Mouse (Mus musculus) hindlimb bud, embryonic 11.5 days (tissue): Measurements from ENCODE around the gene Col6a4.

Source experiments
- DNase-seq: peaks from one replicate; pipeline ENCODE4 v3.0.0-alpha.2; 2012; ENCODE audit warnings: low read depth, low spot score; ENCODE audit errors: extremely low spot score

The Col6a4 gene

DNA sequence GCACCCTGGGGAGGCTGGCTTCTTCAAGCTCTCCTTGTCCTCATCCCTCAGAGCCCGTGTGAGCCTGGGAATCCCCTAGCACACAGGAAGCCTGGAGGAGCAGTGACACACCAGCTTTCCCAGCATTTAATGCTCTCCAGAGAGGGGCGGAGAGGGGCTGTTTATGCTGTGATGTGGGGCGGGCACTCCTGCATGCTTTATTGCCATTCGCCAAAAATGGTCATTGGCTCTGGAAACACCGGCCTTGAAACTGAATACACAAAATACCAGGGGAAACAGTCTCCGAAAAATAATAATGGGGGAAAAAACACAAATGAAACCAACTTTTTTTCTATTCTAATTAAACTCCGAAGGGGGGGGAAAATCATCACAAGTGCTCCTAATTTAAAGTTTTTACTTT is at the start of gene Col6a4:
Gene Col6a4 (minus strand): TSS at position 101 of the 400 bp plus-strand sequence.
- DNase-seq, result no peak

DNA sequence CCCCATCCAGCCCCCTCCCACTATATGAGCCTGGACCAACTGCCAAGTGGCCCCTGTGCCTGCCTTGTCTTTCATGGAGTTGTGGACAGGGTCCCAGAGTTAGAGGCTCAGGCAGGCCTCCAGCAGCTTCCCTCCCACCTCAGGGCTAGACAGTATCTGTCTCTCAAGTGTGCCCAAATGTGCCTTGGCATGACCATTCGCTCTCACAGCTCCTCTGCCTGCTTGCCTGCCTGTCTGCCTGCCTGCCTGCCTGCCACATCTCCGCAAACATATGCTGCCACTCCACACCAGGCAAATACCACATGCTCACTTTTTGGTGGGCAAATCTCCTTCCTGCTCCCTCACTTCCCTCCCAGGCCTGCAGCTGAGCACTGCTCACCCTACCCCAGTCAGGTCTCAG is 49.0 kb upstream of the Col6a4 start:
- DNase-seq, result no peak

GRCm38 (mm10) chr9:106144176-106144575 is 47.6 kb upstream of the Col6a4 start:
- no peak for DNase-seq

DNA sequence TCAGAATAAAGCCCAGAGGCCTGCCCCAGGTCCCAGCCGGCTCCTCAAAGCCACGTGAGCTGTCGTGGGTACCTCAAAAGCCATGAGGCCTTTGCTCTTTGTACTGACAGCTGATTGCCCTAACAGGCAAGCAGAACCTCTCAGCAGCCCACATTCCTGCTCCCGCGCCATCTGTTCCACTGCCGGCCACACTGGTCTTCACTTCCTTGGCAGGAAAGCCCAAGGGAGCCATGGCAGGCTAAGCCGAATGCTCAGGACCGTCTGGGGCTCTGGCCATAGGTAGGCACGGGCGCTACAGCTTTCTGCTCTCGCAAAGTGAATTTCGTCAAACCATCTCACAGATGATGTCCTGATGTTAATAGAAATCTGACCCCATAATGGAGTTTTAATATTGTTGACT is 45.4 kb upstream of the Col6a4 start:
- no peak for DNase-seq

DNA sequence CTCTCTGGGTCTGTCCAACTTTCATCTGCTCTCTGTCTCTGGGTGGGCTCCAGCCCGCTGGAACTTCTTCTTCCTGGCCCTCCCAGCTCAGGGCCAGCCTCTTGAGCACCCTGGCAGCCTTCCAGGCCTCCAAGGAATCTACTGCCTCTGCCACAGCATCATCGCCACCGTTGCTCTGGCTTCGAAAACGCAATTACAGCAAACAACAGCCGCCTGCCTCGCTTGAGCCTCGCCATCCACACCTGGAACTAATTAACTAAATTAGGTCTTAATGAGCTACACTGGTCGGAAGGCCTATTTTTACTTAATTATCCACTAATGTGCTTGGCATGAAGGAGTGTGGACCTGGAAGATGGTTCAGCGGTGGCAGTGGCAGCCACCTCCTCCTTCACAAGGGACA is 43.2 kb upstream of the Col6a4 start:
- peak; percentile 46 for DNase-seq

GRCm38 (mm10) chr9:106137671-106138216 is 41.2 kb upstream of the Col6a4 start:
- peak; percentile 75 for DNase-seq

GRCm38 (mm10) chr9:106130250-106130649 is 33.7 kb upstream of the Col6a4 start:
- DNase-seq, result no peak

GRCm38 (mm10) chr9:106129072-106129471 is 32.5 kb upstream of the Col6a4 start:
- DNase-seq, result no peak

- no peak for DNase-seq
Observed at GRCm38 (mm10) chr9:106126786-106127251, 30.2 kb upstream of the Col6a4 start.

- no peak for DNase-seq
Observed at GRCm38 (mm10) chr9:106123599-106123998, 27.0 kb upstream of the Col6a4 start.

DNA sequence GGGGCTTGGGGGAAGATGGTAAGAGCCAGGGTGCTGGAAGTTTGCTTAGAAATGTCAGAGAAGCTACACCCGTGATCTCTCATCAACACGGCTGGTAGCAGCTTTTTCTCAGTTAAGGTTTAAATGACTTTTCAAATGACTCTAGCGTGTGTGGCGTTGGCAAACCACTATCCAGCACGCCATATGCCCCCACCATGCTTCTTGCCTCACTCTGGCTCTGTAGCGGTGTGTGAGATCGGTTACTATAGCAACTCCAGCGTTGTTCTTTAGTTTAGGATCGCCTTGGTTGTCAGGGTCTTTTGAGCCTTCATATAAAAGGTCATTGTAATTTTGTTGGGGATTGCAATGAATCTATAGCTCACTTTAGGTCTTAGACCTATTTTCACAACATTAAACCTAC is 22.5 kb upstream of the Col6a4 start:
- DNase-seq, result no peak

DNA sequence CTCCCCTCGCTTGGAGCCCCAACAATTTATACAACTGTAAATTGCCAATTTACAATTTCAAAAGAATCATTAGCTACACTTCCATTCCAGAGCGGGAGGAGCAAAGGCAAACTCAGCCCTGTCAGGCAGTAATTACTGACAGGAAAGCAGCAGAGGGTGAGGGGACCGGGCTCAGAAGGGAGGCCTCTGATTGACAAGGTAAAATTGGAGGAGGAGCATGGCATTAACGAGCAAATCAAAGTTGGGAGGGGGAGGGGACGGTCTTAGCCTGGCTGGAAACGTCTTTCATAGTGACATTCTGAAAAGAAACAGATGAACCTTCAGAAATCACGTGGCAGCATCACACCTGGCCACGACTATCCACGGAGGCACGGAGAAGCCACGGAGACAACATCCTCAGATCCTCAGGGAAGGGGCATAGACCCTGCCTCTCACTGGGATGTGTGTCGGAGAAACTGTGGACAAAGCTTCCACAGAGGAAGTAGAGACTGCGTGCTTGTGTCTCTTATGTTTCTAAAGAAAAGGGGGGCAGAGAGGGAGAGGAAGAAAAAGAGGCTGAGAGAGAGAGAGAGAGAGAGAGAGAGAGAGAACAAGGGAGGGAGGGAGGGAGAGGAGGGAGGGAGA is 19.3 kb upstream of the Col6a4 start:
- DNase-seq, result no peak

DNA sequence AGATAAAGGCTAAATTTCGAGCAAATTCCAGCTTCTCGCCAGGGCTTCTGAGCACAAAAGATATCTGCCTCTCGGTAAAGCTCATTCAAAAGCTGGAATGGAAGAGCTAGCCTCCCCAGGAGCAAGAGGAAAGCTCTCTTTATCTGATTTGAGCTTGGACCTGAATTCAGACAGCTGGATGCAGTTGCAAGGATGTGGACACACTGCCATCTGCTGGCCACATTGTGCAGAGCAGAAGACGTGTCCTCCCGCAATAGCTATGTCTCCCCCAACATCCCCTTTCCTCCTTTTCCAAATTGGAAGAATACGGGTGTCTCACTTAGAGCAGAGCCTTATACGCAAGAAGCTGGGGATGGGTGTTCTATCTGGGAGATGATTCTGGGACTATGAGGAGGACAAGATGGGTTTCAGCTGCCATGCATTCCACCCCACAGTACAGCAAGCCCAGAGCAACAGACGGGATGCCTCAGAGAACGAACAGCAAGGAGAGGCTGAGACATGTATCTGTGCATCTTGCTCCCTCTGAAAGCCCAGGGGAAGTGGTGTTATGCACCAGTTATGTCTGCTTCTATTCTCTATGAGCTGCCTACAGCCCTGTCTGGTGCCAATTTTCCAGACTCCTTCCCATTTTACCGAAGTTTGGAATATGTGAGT is 16.3 kb upstream of the Col6a4 start:
- peak; percentile 50 for DNase-seq

GRCm38 (mm10) chr9:106106241-106106640 is 9.7 kb upstream of the Col6a4 start:
- no peak for DNase-seq

DNA sequence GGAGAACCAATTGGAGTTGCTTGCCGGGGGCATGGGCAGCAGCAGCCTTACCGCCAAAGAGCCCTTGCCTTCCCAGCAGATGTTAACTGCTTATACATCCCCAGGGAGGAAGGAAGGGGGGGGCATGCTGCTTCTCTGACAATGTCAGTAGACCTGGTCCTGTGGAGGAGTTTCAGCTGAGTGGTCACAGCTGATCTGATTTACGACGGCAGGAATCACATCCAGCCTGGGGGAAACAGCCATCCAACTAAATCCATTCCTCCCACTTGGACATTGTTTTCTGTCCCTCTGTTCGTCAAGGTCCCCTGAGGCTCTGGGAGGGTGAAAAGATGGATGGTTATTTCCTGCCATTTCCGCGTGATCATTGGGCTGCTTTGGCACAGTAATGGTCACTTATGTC is 7.8 kb upstream of the Col6a4 start:
- DNase-seq, result no peak

DNA sequence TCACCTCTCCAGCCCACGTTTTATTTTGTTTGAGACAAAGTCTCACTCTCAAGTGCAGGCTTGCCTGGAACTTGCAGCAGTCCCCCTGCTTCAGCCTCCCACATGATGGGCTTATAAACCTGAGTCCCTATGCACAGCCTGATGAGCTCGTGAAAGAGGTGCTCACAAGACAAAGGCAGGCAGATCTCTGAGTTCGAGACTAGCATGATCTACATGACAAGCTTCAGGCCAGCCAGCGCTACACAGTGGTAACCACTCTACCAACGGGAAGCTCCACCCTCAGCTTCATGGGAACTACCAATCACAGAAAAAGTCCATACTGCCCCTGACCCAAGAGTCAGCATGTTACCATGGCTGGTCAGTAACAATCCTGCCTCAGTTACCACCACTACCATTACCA is 4.6 kb upstream of the Col6a4 start:
- DNase-seq, result no peak

DNA sequence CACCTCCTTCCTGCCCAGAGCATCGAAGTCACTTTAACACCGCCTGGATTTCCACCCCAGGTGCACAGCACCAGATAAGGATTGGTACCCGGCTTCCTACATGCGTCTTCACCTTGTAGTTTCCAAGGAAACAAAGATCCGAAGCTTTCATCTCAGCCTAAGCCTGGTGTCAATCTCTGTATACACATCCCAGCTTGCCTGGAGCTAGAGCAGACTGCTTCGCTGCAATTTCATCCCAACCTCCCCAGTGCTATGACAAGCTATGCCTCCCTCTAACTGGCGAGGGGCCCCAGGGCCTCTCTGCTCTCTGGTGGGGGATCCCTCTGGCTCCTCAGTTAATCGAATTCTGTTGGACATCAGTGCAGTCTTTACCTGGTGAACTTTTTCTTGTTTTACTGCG is 3.7 kb upstream of the Col6a4 start:
- DNase-seq, result no peak

GRCm38 (mm10) chr9:106099379-106100021 is 2.9 kb upstream of the Col6a4 start:
- DNase-seq, result no peak

DNA sequence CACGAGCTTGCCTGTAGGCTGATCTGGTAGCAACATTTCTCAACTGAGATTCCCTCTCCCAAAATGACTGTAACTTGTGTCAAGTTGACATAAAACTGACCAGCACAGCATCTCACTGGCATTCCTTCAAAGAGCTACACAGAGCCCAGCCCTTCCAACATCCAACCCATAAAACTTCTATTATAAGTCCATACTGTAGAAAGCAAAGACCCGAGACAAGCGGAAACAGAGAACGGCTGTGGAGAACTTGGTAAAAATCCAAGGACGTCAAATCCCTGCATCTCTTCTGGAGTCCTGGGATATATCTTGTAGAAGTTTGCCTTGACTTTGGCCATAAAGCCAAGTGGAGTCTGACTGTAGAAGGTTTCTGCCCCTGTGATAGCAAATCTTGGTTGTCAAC is 15.1 kb downstream of the Col6a4 start:
- no peak for DNase-seq

DNA sequence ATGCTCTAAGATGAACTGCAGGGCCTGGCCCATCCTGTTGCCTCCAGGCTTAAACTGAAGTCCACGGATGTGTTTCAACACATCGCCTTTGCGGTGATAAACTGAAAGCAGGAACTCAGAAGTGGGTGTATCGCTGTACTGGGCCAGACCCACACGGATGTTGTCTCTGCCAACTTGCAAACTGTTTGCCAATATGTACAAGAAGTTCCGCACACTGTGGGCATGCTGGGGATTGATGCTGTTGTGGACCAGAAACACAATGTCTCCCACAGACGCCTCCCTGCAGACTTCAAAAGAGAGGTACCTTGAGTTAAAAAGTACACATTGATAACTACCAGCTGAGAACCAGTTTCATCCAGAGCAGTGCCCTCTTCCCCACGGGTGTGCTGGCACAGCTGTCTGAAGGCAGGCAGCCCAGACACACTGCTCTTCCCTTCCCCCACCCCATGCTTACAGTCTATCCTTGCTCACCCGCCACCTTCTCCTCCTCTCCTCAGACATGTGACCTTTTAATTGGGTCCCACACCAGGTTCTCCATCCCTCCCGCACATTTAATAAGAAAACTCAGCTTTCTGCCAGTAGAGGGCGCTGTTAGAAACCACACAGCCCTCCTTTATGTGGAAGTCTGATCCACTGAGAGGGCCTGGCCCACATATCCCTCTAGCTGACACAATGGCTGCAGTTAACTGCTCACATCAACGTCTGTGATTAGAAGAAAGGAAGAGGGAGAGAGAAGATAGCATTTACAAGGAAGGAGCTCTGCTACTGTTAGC is 16.1 kb downstream of the Col6a4 start:
- peak; percentile 6 for DNase-seq

- DNase-seq, result no peak
Observed at GRCm38 (mm10) chr9:106077953-106078352, 18.6 kb downstream of the Col6a4 start.
